Mouse (Mus musculus) small intestine, adult 2 months (tissue): Measurements from ENCODE around the gene Rasgef1b. TPM values are rescaled to one million over a fixed set of nuclear protein-coding genes. Genes with fewer than 3 reads are reported as not detected.

Experiments
- H3K27ac ChIP-seq: fragments of 200-500 bp; 2 replicates; pipeline ENCODE4 v1.5.1; 2012; ENCODE audit warnings: low read depth, low read length, control low read depth, inconsistent platforms; ENCODE audit not compliant: insufficient read depth
- H3K27me3 ChIP-seq: fragments of 200-500 bp; 2 replicates; pipeline ENCODE4 v1.6.1; 2012; ENCODE audit warnings: mild to moderate bottlenecking, moderate library complexity, low read length, inconsistent platforms; ENCODE audit not compliant: control insufficient read depth, insufficient read depth
- H3K36me3 ChIP-seq: fragments of 200-500 bp; 2 replicates; pipeline ENCODE4 v1.6.1; 2012; ENCODE audit warnings: mild to moderate bottlenecking, low read length, control low read depth, inconsistent platforms; ENCODE audit not compliant: control insufficient read depth, insufficient read depth
- H3K4me1 ChIP-seq: fragments of 200-500 bp; 2 replicates; pipeline ENCODE4 v1.6.1; 2012; ENCODE audit warnings: low read length, inconsistent platforms, mixed read lengths; ENCODE audit not compliant: control insufficient read depth, insufficient read depth, insufficient read length
- H3K4me3 ChIP-seq: fragments of 200-500 bp; 2 replicates; pipeline ENCODE4 v1.5.1; 2012; ENCODE audit warnings: low read depth, mild to moderate bottlenecking, control low read depth, inconsistent platforms, low read length, moderate library complexity
- CTCF ChIP-seq: fragments of 200-500 bp; IDR thresholded peaks from 2 replicates; pipeline ENCODE4 v1.5.1; 2012; ENCODE audit warnings: low read depth, mild to moderate bottlenecking, control low read depth, inconsistent platforms, low read length, moderate library complexity, mixed read lengths; ENCODE audit not compliant: insufficient replicate concordance, insufficient read length; ENCODE audit errors: extremely low read depth
- POLR2A ChIP-seq: fragments of 200-500 bp; IDR thresholded peaks from 2 replicates; pipeline ENCODE4 v1.6.1; 2012; ENCODE audit warnings: low read depth, mild to moderate bottlenecking, control low read depth, inconsistent platforms, low read length, moderate library complexity
- WGBS: fragments of 180-500 bp; shearing (Covaris S2); methylation state at CpG from one replicate; pipeline ENCODE4 v1.1.7; 2018; 5-methylcytosine and 5-hydroxymethylcytosine counted together
- polyA plus RNA-seq: library from polyadenylated mRNA; depleted of rRNA; stranded (reverse); fragments of >200 nt; gene quantifications from 2 replicates; pipeline ENCODE4 v1.2.3, GENCODE M21; 2012

The Rasgef1b gene
- polyA plus RNA-seq, 1 experiment: 16.2 TPM

- 36% methylated on average over 5 of the region's 5 CpGs for WGBS
- H3K4me1 ChIP-seq: no peaks in the 10 kb centered on the region
- TF ChIP-seq CTCF (no peak), POLR2A (no peak)
- H3K27me3 ChIP-seq: no peaks in the 10 kb centered on the region
- no peak overlapping the region for H3K4me3 ChIP-seq
- no peaks in the 10 kb centered on the region for H3K36me3 ChIP-seq
- H3K27ac ChIP-seq: no peak overlapping the region
Observed at GRCm38 (mm10) chr5:99656024-99656423, 72.8 kb downstream of the Rasgef1b start.

DNA sequence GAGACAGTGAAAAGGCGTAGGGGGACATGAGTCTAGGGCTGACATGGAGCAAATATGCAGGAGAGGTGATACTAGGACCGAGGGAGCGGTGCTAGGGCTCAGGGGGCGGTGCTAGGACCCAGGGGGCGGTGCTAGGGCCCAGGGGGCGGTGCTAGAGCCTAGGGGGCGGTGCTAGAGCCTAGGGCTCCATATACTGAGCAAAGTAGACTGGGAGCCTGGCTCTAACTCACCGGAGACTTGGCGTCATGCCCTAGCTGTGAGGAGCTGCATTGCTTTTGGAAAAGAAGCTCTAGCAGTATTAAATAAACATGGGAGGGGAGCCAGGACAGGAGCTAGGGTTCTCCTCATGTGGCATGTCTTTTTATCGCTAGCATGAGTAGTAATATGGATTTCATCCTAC lies 75.9 kb downstream of the Rasgef1b start:
- 55% methylated on average over 10 of the region's 10 CpGs for WGBS
- TF ChIP-seq CTCF (no peak), POLR2A (no peak)
- H3K4me3 ChIP-seq: no peak overlapping the region
- no peak overlapping the region for H3K27ac ChIP-seq
- no peaks in the 10 kb centered on the region for H3K36me3 ChIP-seq
- no peaks in the 10 kb centered on the region for H3K27me3 ChIP-seq
- no peaks in the 10 kb centered on the region for H3K4me1 ChIP-seq

DNA sequence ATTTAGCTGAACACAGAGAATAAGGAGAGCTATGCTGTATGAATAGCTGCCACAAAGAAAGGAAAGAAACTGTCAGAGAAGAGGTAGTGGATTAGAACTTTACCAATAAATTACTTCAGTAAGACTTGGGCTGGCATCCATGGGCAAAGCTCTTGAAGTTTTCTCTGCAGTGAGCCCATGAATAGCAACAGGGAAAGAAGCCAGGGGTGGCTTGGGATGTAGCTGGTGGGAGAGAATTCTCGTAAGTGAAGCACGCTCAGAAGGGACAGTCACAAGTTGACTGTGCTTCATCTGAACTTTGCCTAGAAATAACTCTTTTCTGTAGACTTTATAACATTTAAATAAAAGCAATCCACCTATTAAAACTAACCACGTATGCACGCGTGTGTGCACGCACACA lies 87.5 kb downstream of the Rasgef1b start:
- H3K36me3 ChIP-seq: no peaks in the 10 kb centered on the region
- H3K4me1 ChIP-seq: no peaks in the 10 kb centered on the region
- WGBS: 89% methylated on average over 6 of the region's 6 CpGs
- no peak for TF ChIP-seq CTCF
- no peak for TF ChIP-seq POLR2A
- no peaks in the 10 kb centered on the region for H3K27me3 ChIP-seq
- no peak overlapping the region for H3K27ac ChIP-seq
- H3K4me3 ChIP-seq: no peak overlapping the region

- no peaks in the 10 kb centered on the region for H3K27me3 ChIP-seq
- no peak for TF ChIP-seq POLR2A
- no peak for TF ChIP-seq CTCF
- 26% methylated on average over 7 of the region's 7 CpGs for WGBS
- H3K4me1 ChIP-seq: peaks cover 16% of the 10 kb centered on the region; the same call in 1 of the 2 replicates
- no peak overlapping the region for H3K27ac ChIP-seq
- no peak overlapping the region for H3K4me3 ChIP-seq
- no peaks in the 10 kb centered on the region for H3K36me3 ChIP-seq
Observed at GRCm38 (mm10) chr5:99636575-99636974, 92.3 kb downstream of the Rasgef1b start.

DNA sequence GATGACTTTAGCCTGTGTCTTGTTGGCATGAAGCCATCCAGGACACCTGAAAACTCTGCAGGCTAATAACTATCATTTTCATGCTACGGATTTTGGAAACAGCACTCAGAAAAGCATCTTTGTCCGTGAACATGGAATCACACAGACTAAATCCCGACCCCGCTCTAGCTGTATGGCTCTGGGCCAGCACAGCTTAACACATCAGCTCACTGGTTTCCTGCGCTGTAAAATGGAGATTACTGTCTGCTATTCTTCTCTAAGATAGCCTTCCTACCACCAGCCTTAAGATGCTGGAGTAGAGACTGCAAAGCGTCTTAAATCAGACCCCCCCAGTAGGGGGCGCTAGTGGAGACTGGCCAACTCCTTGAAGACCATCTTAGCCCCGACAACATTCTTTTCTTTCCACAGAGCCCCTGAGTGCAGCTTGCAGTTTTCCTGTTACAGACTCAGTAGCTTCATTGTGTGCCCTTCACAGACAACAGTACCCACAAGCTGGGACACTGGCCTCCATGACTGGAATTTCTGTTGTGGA lies 94.8 kb downstream of the Rasgef1b start:
- H3K27ac ChIP-seq: no peak overlapping the region

GRCm38 (mm10) chr5:99633548-99633947 lies 95.3 kb downstream of the Rasgef1b start:
- H3K27me3 ChIP-seq: no peaks in the 10 kb centered on the region
- H3K36me3 ChIP-seq: no peaks in the 10 kb centered on the region
- TF ChIP-seq POLR2A: no peak
- no peak for TF ChIP-seq CTCF
- peaks cover 17% of the 10 kb centered on the region; the same call in 1 of the 2 replicates for H3K4me1 ChIP-seq
- H3K4me3 ChIP-seq: no peak overlapping the region
- H3K27ac ChIP-seq: peak overlapping the region; percentile 65; the same call in 1 of the 2 replicates
- 27% methylated on average over 1 of the region's 1 CpGs for WGBS

More for the DNA sequence above, 94.8 kb downstream of the Rasgef1b start:
- TF ChIP-seq CTCF: peak; percentile 57; the same call in 1 of the 2 replicates
- no peak for TF ChIP-seq POLR2A
- Histone ChIP-seq H3K4me1 (peaks cover 17% of the 10 kb centered on the region; the same call in 1 of the 2 replicates), H3K27me3 (no peaks in the 10 kb centered on the region), H3K36me3 (no peaks in the 10 kb centered on the region), H3K4me3 (no peak overlapping the region)
- WGBS: 47% methylated on average over 8 of the region's 8 CpGs

DNA sequence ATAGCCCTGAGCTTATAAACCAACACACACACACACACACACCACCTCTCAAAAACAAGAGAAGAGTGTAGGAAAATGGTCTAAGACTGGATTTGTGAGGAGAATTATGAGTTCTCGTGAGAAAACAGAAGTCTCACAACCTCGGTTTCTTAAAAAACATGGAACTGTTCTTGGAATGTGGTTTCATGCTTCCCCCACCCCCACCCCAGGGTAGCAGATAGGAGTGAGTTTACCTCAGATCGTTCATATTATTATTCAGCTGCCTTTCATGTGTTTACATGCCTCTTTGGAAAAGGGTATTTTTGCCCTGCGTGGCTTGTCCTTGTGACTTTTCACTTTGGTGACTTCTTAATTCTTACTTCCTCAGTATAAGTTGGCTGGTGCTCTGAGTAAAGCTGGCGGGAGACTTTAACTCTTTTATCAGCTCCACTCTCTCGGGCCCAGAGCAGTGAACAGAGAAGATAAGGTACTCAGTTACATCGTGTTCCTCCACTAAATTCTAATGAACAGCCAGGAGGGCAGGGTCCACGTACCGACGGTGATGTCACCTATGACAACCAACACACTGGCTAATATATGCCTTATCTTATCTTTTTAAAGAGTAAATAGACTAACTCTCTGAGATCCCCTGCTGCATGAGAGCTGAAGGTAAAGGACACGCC lies 96.1 kb downstream of the Rasgef1b start:
- no peaks in the 10 kb centered on the region for H3K36me3 ChIP-seq
- H3K27ac ChIP-seq: peak overlapping the region; percentile 98
- H3K27me3 ChIP-seq: no peaks in the 10 kb centered on the region
- WGBS: 12% methylated on average over 11 of the region's 11 CpGs
- no peak for TF ChIP-seq CTCF
- TF ChIP-seq POLR2A: no peak
- no peak overlapping the region for H3K4me3 ChIP-seq
- H3K4me1 ChIP-seq: peaks cover 17% of the 10 kb centered on the region; the same call in 1 of the 2 replicates
